Mouse (Mus musculus) frontal cortex, postnatal 25 days (tissue): ENCODE measurements around the gene Nfx1.

Experiments
- DNase-seq, 2 experiments: peaks; one replicate each; pipeline ENCODE4 v3.0.0; 2022; ENCODE audit warnings: low spot score in 2 of 2

Nfx1 gene

GRCm38 (mm10) chr4:40975678-40976077 is 5.0 kb downstream of the Nfx1 start:
- DNase-seq, result no peak

DNA sequence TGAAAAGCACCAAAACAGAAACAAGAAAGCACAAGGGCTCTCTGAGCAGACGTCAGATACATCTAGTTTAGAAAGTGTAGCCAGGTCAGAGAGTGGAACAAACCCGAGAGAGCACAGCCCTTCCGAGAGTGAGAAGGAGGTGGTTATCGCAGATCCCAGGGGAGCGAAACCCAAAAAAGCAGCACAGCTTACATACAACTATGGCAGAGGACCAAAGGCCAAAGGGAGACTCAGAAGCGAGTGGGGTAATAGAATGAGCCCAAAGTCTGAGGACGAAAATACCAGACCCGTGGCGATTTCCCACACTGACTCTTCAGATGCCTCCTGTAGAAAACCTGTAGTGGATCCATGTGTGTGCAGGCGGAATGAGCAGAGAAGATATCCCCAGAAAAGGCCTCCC is 5.9 kb downstream of the Nfx1 start:
- no peak for DNase-seq

GRCm38 (mm10) chr4:40979430-40979829 is 8.7 kb downstream of the Nfx1 start:
- DNase-seq, result no peak

DNA sequence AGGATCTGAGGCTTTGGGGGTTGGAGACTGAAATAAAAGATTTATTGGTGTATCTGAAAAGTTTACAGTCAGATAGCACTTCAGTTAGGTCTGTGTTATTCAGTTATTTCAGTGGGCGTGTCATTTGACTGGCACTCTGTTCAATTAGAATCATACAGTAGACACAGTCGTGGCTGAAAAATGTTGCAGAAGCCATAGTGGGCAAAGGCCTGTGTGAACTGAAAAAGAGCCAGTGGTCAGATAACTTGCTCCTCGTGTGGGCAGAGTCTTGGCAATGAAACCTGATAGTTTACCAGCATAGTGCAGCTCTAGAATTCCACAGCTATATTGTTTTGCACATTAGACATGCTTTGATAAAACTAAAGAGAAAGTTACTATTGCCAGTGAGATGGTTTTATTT is 11.8 kb downstream of the Nfx1 start:
- DNase-seq, result no peak

- no peak for DNase-seq
Measured at GRCm38 (mm10) chr4:40983686-40984085, 13.0 kb downstream of the Nfx1 start.

DNA sequence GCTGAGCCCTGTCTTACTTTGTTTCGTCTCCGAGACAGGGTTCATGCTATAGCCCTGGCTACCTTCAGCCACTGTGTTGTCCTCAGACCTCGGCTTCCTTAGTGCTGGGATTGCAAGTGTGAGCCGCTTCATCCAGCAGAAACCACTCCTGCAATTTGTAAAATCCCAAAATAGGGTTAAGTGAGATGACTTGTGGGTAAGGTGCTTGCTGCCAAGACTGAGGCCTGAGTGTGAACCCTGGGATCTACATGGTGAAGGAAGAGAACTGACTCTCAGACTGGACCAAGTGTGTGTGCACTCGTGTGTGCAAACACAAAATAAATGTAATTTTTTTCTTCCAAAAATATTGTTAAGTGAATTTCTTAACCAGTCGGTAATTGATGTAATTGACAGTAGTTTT is 18.9 kb downstream of the Nfx1 start:
- DNase-seq, result no peak

DNA sequence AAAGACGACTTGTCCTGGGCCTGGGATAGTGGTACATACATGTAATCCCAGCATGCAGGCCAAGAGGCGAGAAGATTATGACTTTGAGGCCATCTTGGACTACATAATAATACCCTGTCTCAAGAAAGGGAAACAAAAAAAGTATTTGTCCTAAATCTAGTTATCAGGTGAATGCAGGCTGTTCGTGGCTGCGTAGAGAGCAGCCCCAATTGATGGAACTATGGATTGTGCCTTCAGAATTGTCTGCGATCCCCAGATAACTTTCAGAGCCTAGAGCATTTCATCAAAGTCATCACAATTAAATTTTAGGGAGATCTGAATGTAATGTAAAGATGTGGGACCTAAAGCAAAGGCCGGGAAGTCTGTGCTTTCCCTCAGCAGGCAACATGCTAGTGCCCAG is 25.6 kb downstream of the Nfx1 start:
- DNase-seq, result no peak

DNA sequence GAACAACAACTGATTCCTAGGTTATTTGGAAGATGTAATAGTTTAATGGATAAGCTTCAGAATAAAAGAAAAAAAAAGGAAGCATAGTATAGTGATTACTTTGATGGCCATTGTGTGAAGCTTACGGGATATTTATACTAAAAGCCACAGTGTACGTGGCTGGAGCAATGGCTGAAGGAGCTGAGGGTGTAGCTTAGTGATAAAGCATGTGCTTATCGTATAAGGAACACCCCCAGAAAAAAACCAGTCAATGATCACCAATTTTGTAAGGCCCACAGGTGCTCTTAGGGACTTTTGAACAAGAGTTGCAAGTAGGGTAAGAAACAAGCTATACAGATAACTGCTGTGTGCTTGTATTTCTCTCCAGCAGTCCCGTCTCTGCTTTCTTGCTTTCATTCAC is 27.2 kb downstream of the Nfx1 start:
- no peak for DNase-seq

DNA sequence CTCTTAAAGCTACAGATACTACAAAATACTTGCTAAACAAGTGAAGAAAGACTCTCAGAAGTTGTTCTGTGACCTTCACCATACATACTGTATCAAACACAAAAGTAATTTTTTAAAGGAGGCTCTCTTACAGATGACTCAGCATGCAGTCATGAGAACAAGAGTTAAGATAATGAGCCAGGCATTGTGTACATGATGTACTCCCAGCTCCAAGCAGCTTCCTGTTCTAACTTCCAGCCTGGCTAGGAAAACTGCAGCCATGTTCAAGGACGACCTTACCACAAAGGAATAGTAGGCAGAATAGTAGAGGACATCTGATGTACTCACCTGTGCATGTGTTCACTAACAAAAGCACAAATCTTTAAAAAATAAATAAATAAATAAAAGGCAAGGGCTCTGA is 29.6 kb downstream of the Nfx1 start:
- DNase-seq, result no peak

GRCm38 (mm10) chr4:41000842-41001639 is 30.3 kb downstream of the Nfx1 start:
- no peak for DNase-seq

- no peak for DNase-seq
Measured at GRCm38 (mm10) chr4:41013351-41013750, 42.6 kb downstream of the Nfx1 start.

DNA sequence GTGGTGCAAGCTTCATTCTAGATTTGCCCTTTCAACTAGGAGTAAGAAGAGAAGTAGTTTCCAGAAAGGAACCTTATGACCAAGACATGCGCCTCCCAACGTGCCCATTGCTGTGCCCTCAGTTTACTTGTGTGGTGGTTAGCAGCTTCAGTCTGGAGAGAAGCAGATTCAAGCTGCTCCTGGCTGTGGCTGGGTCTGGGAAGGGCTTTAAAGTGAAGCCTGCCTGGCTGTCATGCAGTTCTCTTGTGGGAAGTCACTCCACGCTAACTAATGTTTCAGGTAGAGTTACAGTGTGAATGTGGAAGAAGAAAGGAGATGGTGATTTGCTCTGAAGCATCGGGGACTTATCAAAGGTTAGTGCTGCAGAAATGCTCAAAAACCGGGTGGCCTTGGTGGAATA is 45.1 kb downstream of the Nfx1 start:
- no peak for DNase-seq

- no peak for DNase-seq
Measured at GRCm38 (mm10) chr4:41021094-41021493, 50.4 kb downstream of the Nfx1 start.

DNA sequence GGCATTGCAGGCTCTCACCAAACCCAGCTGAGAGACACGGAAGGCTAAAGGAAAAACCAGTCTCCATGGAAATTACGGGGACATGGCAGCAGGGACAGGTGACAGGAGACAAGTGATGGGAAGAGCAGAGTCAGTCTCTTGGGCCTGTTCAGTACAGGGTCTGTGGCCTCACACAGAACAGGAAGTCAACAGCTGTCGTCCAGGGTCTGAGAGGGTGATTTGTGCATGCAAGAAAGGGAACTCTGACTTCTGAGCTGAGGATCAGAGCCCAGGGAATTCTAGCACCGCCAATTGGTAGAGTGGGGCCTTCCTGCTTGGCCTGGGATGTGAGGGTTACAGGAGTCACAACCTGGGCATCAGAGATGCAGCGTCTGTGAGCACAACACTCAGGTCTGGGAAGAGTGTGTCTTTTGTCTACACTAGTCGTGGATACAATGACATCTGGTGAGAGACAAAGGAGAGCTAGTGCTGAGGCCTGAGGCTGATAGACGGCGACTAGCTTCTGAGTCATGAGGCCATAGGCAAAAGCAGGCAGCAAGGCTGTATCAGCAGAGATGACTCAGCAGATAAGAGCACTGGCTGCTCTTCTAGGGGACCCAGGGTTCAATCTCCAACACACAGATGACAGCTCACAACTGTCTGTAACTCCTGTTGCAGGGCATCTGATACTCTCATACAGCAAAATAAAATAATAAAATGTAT is 55.5 kb downstream of the Nfx1 start:
- DNase-seq, result no peak

GRCm38 (mm10) chr4:41027872-41028271 is 57.2 kb downstream of the Nfx1 start:
- no peak for DNase-seq

GRCm38 (mm10) chr4:41028272-41028671 is 57.6 kb downstream of the Nfx1 start:
- DNase-seq, result no peak

DNA sequence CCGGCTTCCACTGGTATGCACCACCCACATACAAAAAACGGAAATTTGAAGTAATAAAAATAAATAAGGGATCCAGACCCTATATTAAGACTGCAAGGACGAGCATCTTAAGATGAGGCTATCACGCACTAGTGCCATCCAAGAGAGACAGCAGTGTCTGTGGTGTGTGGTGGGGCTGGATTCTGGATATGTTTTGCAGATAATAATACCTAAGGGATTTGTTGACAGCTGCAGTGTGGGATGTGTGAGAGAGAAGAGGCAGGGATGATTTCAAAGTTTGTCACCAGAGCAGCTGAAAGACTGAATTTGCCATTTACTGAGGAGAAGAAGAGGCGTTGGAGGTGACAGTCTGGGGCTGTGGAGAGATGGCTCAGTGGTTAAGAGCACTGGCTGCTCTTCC is 58.7 kb downstream of the Nfx1 start:
- DNase-seq, result peak; percentile 37 to 49

DNA sequence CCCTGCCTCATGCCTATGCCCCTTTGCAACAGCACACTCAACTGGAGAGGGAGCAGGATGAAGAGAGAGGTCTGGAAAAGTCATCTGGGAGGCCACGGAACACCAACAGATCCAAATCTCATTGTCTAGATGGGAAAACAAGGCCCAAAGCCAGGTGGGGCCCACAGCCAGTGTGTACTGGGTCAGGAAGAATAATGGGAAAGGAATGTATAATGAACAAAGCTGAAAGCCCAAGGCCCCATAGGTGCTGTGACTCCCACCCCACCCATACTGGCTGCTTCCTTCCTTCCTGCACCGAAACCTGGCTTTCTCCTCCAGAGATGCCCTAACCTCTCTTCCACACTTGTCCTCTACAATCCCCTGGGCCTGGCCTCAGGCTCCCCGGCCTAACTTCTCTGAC is 60.5 kb downstream of the Nfx1 start:
- no peak for DNase-seq

DNA sequence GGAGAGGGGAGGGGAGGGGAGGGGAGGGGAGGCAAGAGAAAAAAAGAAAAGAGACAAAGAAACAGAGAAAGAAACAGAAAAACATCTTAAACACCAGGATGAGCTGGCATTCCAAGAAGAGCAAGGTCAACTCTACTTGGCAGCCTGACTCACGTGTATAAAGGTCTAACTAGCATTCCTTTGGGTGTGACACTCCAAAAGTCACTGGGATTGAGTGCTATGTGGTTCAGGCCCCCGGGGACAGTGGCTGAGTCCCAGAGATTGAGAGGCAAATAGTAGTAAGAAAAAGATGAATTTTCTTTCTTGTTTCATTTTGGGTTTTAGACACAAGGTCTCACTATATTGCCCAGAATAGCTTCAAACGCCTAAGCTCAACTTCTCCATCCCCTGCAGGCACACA is 67.2 kb downstream of the Nfx1 start:
- no peak for DNase-seq

DNA sequence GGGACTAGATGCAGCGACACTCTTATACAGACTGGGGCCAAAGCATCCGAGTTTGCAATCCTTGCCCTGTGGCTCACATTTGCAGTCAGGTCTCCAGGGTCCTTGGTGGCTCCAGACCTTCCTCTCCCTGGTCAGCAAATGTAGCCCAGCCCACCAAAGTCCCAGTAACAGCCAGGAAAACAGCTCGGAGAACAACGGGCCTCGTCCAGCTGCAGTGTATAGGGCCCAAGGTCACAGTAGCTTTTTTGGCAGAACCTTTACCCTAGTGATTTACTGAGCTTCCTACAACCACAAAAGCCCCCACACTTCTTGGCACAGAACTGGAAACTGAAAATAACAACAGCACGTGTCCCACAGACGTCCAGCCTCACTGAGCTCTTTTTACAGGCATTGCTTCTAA is 70.3 kb downstream of the Nfx1 start:
- no peak for DNase-seq

- no peak for DNase-seq
Measured at GRCm38 (mm10) chr4:41042880-41043279, 72.2 kb downstream of the Nfx1 start.

DNA sequence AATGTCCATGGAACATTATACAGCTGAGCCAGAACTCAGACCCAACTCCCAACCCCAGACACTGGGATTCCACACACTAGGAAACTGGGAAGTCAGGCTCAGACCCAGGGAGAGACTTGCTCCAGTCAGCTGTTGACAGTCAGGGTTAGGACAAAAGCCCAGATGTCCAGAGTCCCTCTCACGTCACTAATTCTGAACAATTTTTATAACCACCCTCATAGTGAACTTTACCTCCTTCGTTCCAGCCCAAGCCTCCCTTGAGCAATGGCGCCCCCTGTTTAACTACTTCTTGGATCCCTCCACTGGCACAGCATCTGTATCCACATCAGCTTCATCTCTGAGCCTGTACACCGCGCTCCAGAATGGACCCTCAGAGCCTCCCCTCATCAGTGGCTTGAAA is 73.3 kb downstream of the Nfx1 start:
- no peak for DNase-seq

DNA sequence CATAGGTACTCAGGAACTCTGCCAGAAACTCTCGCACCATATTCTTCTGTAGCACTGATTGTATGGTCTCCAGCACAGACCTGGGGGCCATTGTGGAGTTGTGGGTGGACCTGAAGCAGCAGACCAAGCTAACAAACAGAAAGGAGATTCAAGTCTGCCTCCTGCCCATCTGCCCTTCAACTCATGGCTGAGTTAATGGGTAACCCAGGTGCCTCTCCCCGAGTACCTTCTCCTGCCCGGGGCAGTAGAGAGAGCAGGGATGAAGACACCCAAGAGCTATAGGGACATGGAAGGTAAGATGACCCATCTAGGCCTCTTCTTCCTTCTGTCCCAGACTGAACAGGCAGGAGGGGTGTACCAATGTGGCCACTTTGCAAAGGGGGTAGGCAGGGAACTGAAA is 74.6 kb downstream of the Nfx1 start:
- DNase-seq, result no peak
